In the genomic region with DNA sequence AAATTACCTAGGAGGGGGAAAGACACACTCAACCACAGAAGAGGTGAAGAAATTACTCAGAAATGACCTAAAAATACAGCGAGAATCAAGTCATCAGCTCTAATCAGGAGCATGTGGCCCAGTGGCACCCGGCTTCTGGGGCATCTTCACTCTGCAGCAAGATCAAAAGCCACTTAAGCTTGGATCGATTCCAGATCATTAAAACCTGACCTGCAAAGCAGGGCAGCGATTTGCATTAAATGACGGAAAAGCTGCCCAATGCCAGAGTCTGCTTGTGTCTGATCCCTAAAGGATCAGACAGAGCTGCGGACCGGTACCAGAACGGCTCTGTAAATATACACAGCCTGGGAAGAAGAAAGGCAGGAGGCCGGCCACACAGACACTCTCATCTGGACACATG, we compare ENCODE assay signal across 27 mouse cellular contexts. TPM values are rescaled to one million over a fixed set of nuclear protein-coding genes. Genes with fewer than 3 reads are reported as not detected.
DNase-seq lines count a peak whose midpoint lies in the region; ATAC-seq lines count a peak whose summit lies in the region.
"Had no signal": no experiment of that assay in that cellular context is flagged by ENCODE, and none has a peak within 500 bp of the region (broad histone marks: within the 10 kb centered on the region; RNA-seq: fewer than 3 reads in every experiment).

No protein-coding gene starts in this region.

- no peak overlapping the region for H3K4me3 ChIP-seq in forebrain, embryonic 14.5 days (ENCODE audit: low read depth, low read length)
- H3K4me3 ChIP-seq in forebrain, embryonic 10.5 days: no peak overlapping the region
- H3K4me3 ChIP-seq in neural tube, embryonic 13.5 days: no peak overlapping the region
- no peak overlapping the region for H3K4me3 ChIP-seq in midbrain, embryonic 12.5 days
- H3K4me3 ChIP-seq: heart, embryonic 12.5 days; liver, embryonic 15.5 days; megakaryocyte, embryonic 14.5 days; myocyte had no signal

- peak; percentile 47 for DNase-seq in forebrain, embryonic 14.5 days (ENCODE audit: low spot score)
- no peak for DNase-seq in forebrain, embryonic 10.5 days (ENCODE audit: extremely low spot score, low spot score)
- no peak for DNase-seq in neural tube, embryonic 10.5 days (ENCODE audit: extremely low spot score, low spot score)
- no peak for DNase-seq in kidney, adult 18-20 months
- no peak for DNase-seq in layer of hippocampus, postnatal 14 days (ENCODE audit: low spot score in 2 of 2)
- DNase-seq: adrenal gland, postnatal 25 days; cerebellum, adult 18-20 months; cerebellum, postnatal 25 days; embryo, embryonic 11 days; gastrocnemius, postnatal 10 days; heart, adult 11 months; heart, postnatal 14 days; kidney, adult 8-10 months; kidney, postnatal 25 days; left cerebral cortex, postnatal 4 days; thymus, postnatal 25 days had no signal

- no peaks in the 10 kb centered on the region for H3K27me3 ChIP-seq in forebrain, embryonic 14.5 days (replicated peaks; ENCODE audit: control insufficient read depth, insufficient read depth, low read length)
- H3K27me3 ChIP-seq in forebrain, embryonic 10.5 days (ENCODE audit: poor library complexity, severe bottlenecking): no peaks in the 10 kb centered on the region
- no peaks in the 10 kb centered on the region for H3K27me3 ChIP-seq in neural tube, embryonic 13.5 days
- no peaks in the 10 kb centered on the region for H3K27me3 ChIP-seq in midbrain, embryonic 12.5 days
- H3K27me3 ChIP-seq: heart, embryonic 12.5 days; liver, embryonic 15.5 days; megakaryocyte, embryonic 14.5 days had no signal

- peak; percentile 7; the same call in 1 of the 2 replicates for ATAC-seq in forebrain, embryonic 14.5 days
- no peak for ATAC-seq in neural tube, embryonic 13.5 days (ENCODE audit: low read depth)
- no peak for ATAC-seq in midbrain, embryonic 12.5 days (ENCODE audit: low FRiP score, low read depth)
- ATAC-seq: inflammation-experienced regulatory T-cells, adult 6 months; lung, postnatal 0 days had no signal

- H3K36me3 ChIP-seq in forebrain, embryonic 14.5 days (ENCODE audit: control insufficient read depth, insufficient read depth, low read length): peaks cover 87% of the 10 kb centered on the region
- peaks cover 100% of the 10 kb centered on the region for H3K36me3 ChIP-seq in forebrain, embryonic 10.5 days (replicated peaks)
- H3K36me3 ChIP-seq in neural tube, embryonic 13.5 days: peaks cover 89% of the 10 kb centered on the region
- H3K36me3 ChIP-seq in midbrain, embryonic 12.5 days: peaks cover 98% of the 10 kb centered on the region

- 55% methylated on average over 9 of the region's 9 CpGs for WGBS in forebrain, embryonic 14.5 days
- 79% methylated on average over 9 of the region's 9 CpGs for WGBS in forebrain, embryonic 10.5 days
- 61% methylated on average over 9 of the region's 9 CpGs for WGBS in neural tube, embryonic 13.5 days
- WGBS in midbrain, embryonic 12.5 days: 50% methylated on average over 9 of the region's 9 CpGs

- no peak overlapping the region for H3K4me2 ChIP-seq in forebrain, embryonic 14.5 days (ENCODE audit: low read length)
- H3K4me2 ChIP-seq in neural tube, embryonic 13.5 days: no peak overlapping the region
- no peak overlapping the region for H3K4me2 ChIP-seq in midbrain, embryonic 12.5 days (replicated peaks)
- H3K4me2 ChIP-seq: heart, embryonic 12.5 days had no signal

- no peaks in the 10 kb centered on the region for H3K9me3 ChIP-seq in forebrain, embryonic 14.5 days (replicated peaks; ENCODE audit: control insufficient read depth, low read length)
- no peaks in the 10 kb centered on the region for H3K9me3 ChIP-seq in forebrain, embryonic 10.5 days
- H3K9me3 ChIP-seq in neural tube, embryonic 13.5 days: no peaks in the 10 kb centered on the region
- H3K9me3 ChIP-seq in midbrain, embryonic 12.5 days: no peaks in the 10 kb centered on the region
- H3K9me3 ChIP-seq: G1E; heart, embryonic 12.5 days; liver, embryonic 15.5 days; megakaryocyte, embryonic 14.5 days had no signal

- H3K27ac ChIP-seq in forebrain, embryonic 14.5 days (ENCODE audit: low read depth, low read length): no peak overlapping the region
- H3K27ac ChIP-seq in forebrain, embryonic 10.5 days: no peak overlapping the region
- no peak overlapping the region for H3K27ac ChIP-seq in neural tube, embryonic 13.5 days (replicated peaks)
- peak overlapping the region; percentile 76 for H3K27ac ChIP-seq in midbrain, embryonic 12.5 days (replicated peaks)

- H3K4me1 ChIP-seq in forebrain, embryonic 14.5 days (ENCODE audit: control insufficient read depth, insufficient read depth, low read length): no peaks in the 10 kb centered on the region
- H3K4me1 ChIP-seq in forebrain, embryonic 10.5 days: peaks cover 33% of the 10 kb centered on the region
- peaks cover 55% of the 10 kb centered on the region for H3K4me1 ChIP-seq in neural tube, embryonic 13.5 days (replicated peaks)
- H3K4me1 ChIP-seq in midbrain, embryonic 12.5 days: peaks cover 44% of the 10 kb centered on the region

- H3K9ac ChIP-seq in forebrain, embryonic 14.5 days (ENCODE audit: low read length): no peak overlapping the region
- 0 out of 2 replicates have a peak overlapping the region, but pooled peaks have one; percentile 31 for H3K9ac ChIP-seq in neural tube, embryonic 13.5 days
- 0 out of 2 replicates have a peak overlapping the region, but pooled peaks have one; percentile 15 for H3K9ac ChIP-seq in midbrain, embryonic 12.5 days (replicated peaks)
- H3K9ac ChIP-seq: heart, embryonic 12.5 days had no signal

RNA-seq across cellular contexts. Expression of a gene that starts 8.1 kb away (rescaled TPM):
- 11.3 and 14.8 TPM in 2 replicates for polyA plus RNA-seq in forebrain, embryonic 14.5 days (2014; fragmentation: Nextera tagmentation; extraction: Ambion mirVana)
- polyA plus RNA-seq in forebrain, embryonic 10.5 days (2016; fragmentation: Nextera tagmentation; extraction: Ambion mirVana): 14.8 TPM in 2 replicates
- 16.2 and 18.6 TPM in 2 replicates for polyA plus RNA-seq in neural tube, embryonic 13.5 days (2015; fragmentation: Nextera tagmentation; extraction: Ambion mirVana)
- 31.4 and 43.0 TPM in 2 replicates for polyA plus RNA-seq in midbrain, embryonic 12.5 days (2016; fragmentation: Nextera tagmentation; extraction: Ambion mirVana)
- 10 to 100 TPM; 43.3 to 45.6 TPM for total RNA-seq in layer of hippocampus, postnatal 14 days (2021)

RNA-seq across cellular contexts. Expression of a gene that starts 28.6 kb away (rescaled TPM):
- 0.21 and 0.28 TPM in 2 replicates for polyA plus RNA-seq in forebrain, embryonic 14.5 days (2014; fragmentation: Nextera tagmentation; extraction: Ambion mirVana)
- polyA plus RNA-seq in forebrain, embryonic 10.5 days (2016; fragmentation: Nextera tagmentation; extraction: Ambion mirVana): 0.06 TPM in 1 of 2 replicates, not detected in the other
- 0.18 and 0.61 TPM in 2 replicates for polyA plus RNA-seq in neural tube, embryonic 13.5 days (2015; fragmentation: Nextera tagmentation; extraction: Ambion mirVana)
- 0.16 and 0.51 TPM in 2 replicates for polyA plus RNA-seq in midbrain, embryonic 12.5 days (2016; fragmentation: Nextera tagmentation; extraction: Ambion mirVana)
- under 1 TPM in 1 of 2 experiments, not detected in 1; 0.36 TPM for total RNA-seq in layer of hippocampus, postnatal 14 days (2021)
- total RNA-seq: left cerebral cortex, postnatal 4 days; neutrophil, adult 5-6 weeks had no signal
- polyA plus RNA-seq: G1E; inflammation-experienced regulatory T-cells, adult 6 months; small intestine, adult 2 months had no signal
